Mouse (Mus musculus) regulatory T cell (primary cell): ENCODE data around the gene Ush2a.

Experiments used
- in situ Hi-C: fragments of 300-600 bp; cut with MboI, MseI; formaldehyde crosslinking; loops from one replicate; pipeline ENCODE4 v1.15.1; 2025; ENCODE audit warnings: high pct_unique_total_duplicates

The Ush2a gene

GRCm38 (mm10) chr1:188762463-188762862, 500.6 kb downstream of the Ush2a start:
- in situ Hi-C loops, result no loop called here

- in situ Hi-C loops, result no loop called here
Observed at GRCm38 (mm10) chr1:188763761-188764160, 501.9 kb downstream of the Ush2a start.

GRCm38 (mm10) chr1:188770828-188771227, 509.0 kb downstream of the Ush2a start:
- in situ Hi-C loops, result no loop called here

GRCm38 (mm10) chr1:188772516-188773229, 510.9 kb downstream of the Ush2a start:
- in situ Hi-C loops, result no loop called here

- in situ Hi-C loops, result no loop called here
Observed at GRCm38 (mm10) chr1:188773631-188774030, 511.8 kb downstream of the Ush2a start.

- in situ Hi-C loops, result no loop called here
Observed at GRCm38 (mm10) chr1:188777556-188778161, 515.8 kb downstream of the Ush2a start.

GRCm38 (mm10) chr1:188785056-188785455, 523.2 kb downstream of the Ush2a start:
- in situ Hi-C loops, result no loop called here

- in situ Hi-C loops, result no loop called here
Observed at GRCm38 (mm10) chr1:188805069-188805468, 543.2 kb downstream of the Ush2a start.

GRCm38 (mm10) chr1:188805852-188806251, 544.0 kb downstream of the Ush2a start:
- in situ Hi-C loops, result no loop called here

GRCm38 (mm10) chr1:188810631-188811030, 548.8 kb downstream of the Ush2a start:
- in situ Hi-C loops, result no loop called here

GRCm38 (mm10) chr1:188815072-188815471, 553.2 kb downstream of the Ush2a start:
- in situ Hi-C loops, result no loop called here

GRCm38 (mm10) chr1:188824195-188824594, 562.4 kb downstream of the Ush2a start:
- in situ Hi-C loops, result no loop called here

GRCm38 (mm10) chr1:188824878-188825532, 563.2 kb downstream of the Ush2a start:
- in situ Hi-C loops, result no loop called here

GRCm38 (mm10) chr1:188830527-188831407, 568.9 kb downstream of the Ush2a start:
- in situ Hi-C loops, result no loop called here

- in situ Hi-C loops, result no loop called here
Observed at GRCm38 (mm10) chr1:188833906-188834305, 572.1 kb downstream of the Ush2a start.

- in situ Hi-C loops, result no loop called here
Observed at GRCm38 (mm10) chr1:188834770-188835169, 572.9 kb downstream of the Ush2a start.

GRCm38 (mm10) chr1:188837613-188838295, 575.9 kb downstream of the Ush2a start:
- in situ Hi-C loops, result no loop called here

- in situ Hi-C loops, result no loop called here
Observed at GRCm38 (mm10) chr1:188847242-188847641, 585.4 kb downstream of the Ush2a start.

GRCm38 (mm10) chr1:188852776-188853175, 591.0 kb downstream of the Ush2a start:
- in situ Hi-C loops, result no loop called here

GRCm38 (mm10) chr1:188854240-188854639, 592.4 kb downstream of the Ush2a start:
- in situ Hi-C loops, result no loop called here

- in situ Hi-C loops, result no loop called here
Observed at GRCm38 (mm10) chr1:188855034-188855433, 593.2 kb downstream of the Ush2a start.
